Mouse (Mus musculus) kidney, postnatal 0 days (tissue): Measurements from ENCODE around the gene Dmrtc2. TPM values are rescaled to one million over a fixed set of nuclear protein-coding genes. Genes with fewer than 3 reads are reported as not detected.

ENCODE experiments used
- ATAC-seq: fragments of 200-750 bp; cut with Nextera tagmentation; replicated peaks from 2 replicates; pipeline ENCODE4 v1.8.0; 2017; ENCODE audit warnings: low read depth, moderate number of reproducible peaks, moderate TSS enrichment, moderate library complexity; ENCODE audit not compliant: low FRiP score
- DNase-seq: peaks from one replicate; pipeline ENCODE4 v3.0.0-alpha.2; 2016; ENCODE audit warnings: low spot score
- H3K27ac ChIP-seq: fragments of 300-500 bp; sonication (generic); 2 replicates; pipeline ENCODE4 v1.5.1; 2014; ENCODE audit warnings: mild to moderate bottlenecking
- H3K27me3 ChIP-seq: fragments of 300-500 bp; sonication (generic); 2 replicates; pipeline ENCODE4 v1.6.1; 2014; ENCODE audit warnings: low read length, mixed read lengths; ENCODE audit not compliant: insufficient read depth
- H3K36me3 ChIP-seq: fragments of 300-500 bp; sonication (generic); 2 replicates; pipeline ENCODE4 v1.6.1; 2014; ENCODE audit warnings: low read length, mixed read lengths; ENCODE audit not compliant: insufficient read depth
- H3K4me1 ChIP-seq: fragments of 300-500 bp; sonication (generic); replicated peaks from 2 replicates; pipeline ENCODE4 v1.6.1; 2014; ENCODE audit warnings: antibody characterized with exemption, low read length, mixed read lengths; ENCODE audit not compliant: insufficient read depth
- H3K4me2 ChIP-seq: fragments of 300-500 bp; sonication (generic); 2 replicates; pipeline ENCODE4 v1.6.1; 2014; ENCODE audit warnings: mild to moderate bottlenecking, low read length, moderate library complexity, mixed read lengths
- H3K4me3 ChIP-seq: fragments of 300-500 bp; sonication (generic); replicated peaks from 2 replicates; pipeline ENCODE4 v1.5.1; 2014; ENCODE audit warnings: low read depth, low read length
- H3K9ac ChIP-seq: fragments of 300-500 bp; sonication (generic); 2 replicates; pipeline ENCODE4 v1.6.1; 2014; ENCODE audit warnings: low read depth, low read length
- H3K9me3 ChIP-seq: fragments of 300-500 bp; sonication (generic); replicated peaks from 2 replicates; pipeline ENCODE4 v1.6.1; 2016; ENCODE audit warnings: low read length, inconsistent platforms, mixed read lengths
- CTCF ChIP-seq: IDR thresholded peaks from 2 replicates; pipeline ENCODE4 v1.5.1; 2016; ENCODE audit warnings: antibody characterized with exemption, low read depth, mild to moderate bottlenecking, moderate library complexity
- WGBS: fragments of 180-500 bp; shearing (Covaris S2); extraction: QIAGEN DNeasy Blood & Tissue Kit; methylation state at CpG from one replicate; pipeline ENCODE4 v1.1.7; 2014; 5-methylcytosine and 5-hydroxymethylcytosine counted together
- polyA plus RNA-seq: library from polyadenylated mRNA; unstranded; fragments of >200 nt; fragmentation: Nextera tagmentation; extraction: Ambion mirVana; gene quantifications from 2 replicates; pipeline ENCODE4 v1.2.1, GENCODE M21; 2015

The Dmrtc2 gene
- polyA plus RNA-seq, 1 experiment from 2014 or later = 0.12 TPM

GRCm38 (mm10) chr7:24902630-24903443, 33.0 kb downstream of the Dmrtc2 start, which contains the start of gene Arhgef1:
Arhgef1 (plus strand) TSS chr7:24902912.
- peak within 1 kb of the TSS; percentile 92 for H3K27ac ChIP-seq
- H3K4me3 ChIP-seq = peak within 1 kb of the TSS; percentile 77
- WGBS = 3% methylated on average over 58 of the region's 68 CpGs
- H3K9me3 ChIP-seq = no peaks in the 10 kb centered on the region
- H3K4me2 ChIP-seq = peak within 1 kb of the TSS; percentile 74
- no peak for TF ChIP-seq CTCF
- H3K4me1 ChIP-seq = peaks cover 11% of the 10 kb centered on the region; the same call in 1 of the 2 replicates
- ATAC-seq = no peak
- H3K27me3 ChIP-seq = no peaks in the 10 kb centered on the region
- peak within 1 kb of the TSS; percentile 77 for H3K9ac ChIP-seq
- H3K36me3 ChIP-seq = no peaks in the 10 kb centered on the region
- peak; percentile 71 for DNase-seq

GRCm38 (mm10) chr7:24903444-24903825, 33.6 kb downstream of the Dmrtc2 start:
- 19% methylated on average over 10 of the region's 10 CpGs for WGBS
- Histone ChIP-seq H3K4me3 (peak overlapping the region; percentile 77), H3K4me2 (peak overlapping the region; percentile 74), H3K27ac (peak overlapping the region; percentile 92), H3K4me1 (peaks cover 11% of the 10 kb centered on the region; the same call in 1 of the 2 replicates), H3K9ac (peak overlapping the region; percentile 77), H3K27me3 (no peaks in the 10 kb centered on the region), H3K9me3 (no peaks in the 10 kb centered on the region), H3K36me3 (no peaks in the 10 kb centered on the region)
- peak; percentile 34 for DNase-seq
- ATAC-seq = no peak
- no peak for TF ChIP-seq CTCF

GRCm38 (mm10) chr7:24904070-24904483, 34.2 kb downstream of the Dmrtc2 start:
- peak; percentile 82 for TF ChIP-seq CTCF
- WGBS = 0% methylated on average over 30 of the region's 30 CpGs
- H3K9me3 ChIP-seq = no peaks in the 10 kb centered on the region
- H3K4me2 ChIP-seq = peak overlapping the region; percentile 74
- H3K36me3 ChIP-seq = peaks cover 4% of the 10 kb centered on the region
- H3K4me3 ChIP-seq = peak overlapping the region; percentile 77
- DNase-seq (peak; percentile 99), ATAC-seq (peak; percentile 96)
- peak overlapping the region; percentile 59; the same call in 1 of the 2 replicates for H3K9ac ChIP-seq
- H3K27me3 ChIP-seq = no peaks in the 10 kb centered on the region
- H3K4me1 ChIP-seq = peaks cover 11% of the 10 kb centered on the region; the same call in 1 of the 2 replicates
- peak overlapping the region; percentile 92 for H3K27ac ChIP-seq

GRCm38 (mm10) chr7:24904936-24905335, 35.1 kb downstream of the Dmrtc2 start:
- peak overlapping the region; percentile 74 for H3K4me2 ChIP-seq
- H3K4me3 ChIP-seq = peak overlapping the region; percentile 77
- peak; percentile 83 for TF ChIP-seq CTCF
- ATAC-seq (peak; percentile 23; the same call in 1 of the 2 replicates), DNase-seq (peak; percentile 90)
- peaks cover 11% of the 10 kb centered on the region; the same call in 1 of the 2 replicates for H3K4me1 ChIP-seq
- peak overlapping the region; percentile 80; the same call in 1 of the 2 replicates for H3K27ac ChIP-seq
- H3K9ac ChIP-seq = peak overlapping the region; percentile 59; the same call in 1 of the 2 replicates
- H3K9me3 ChIP-seq = no peaks in the 10 kb centered on the region
- no peaks in the 10 kb centered on the region for H3K27me3 ChIP-seq
- H3K36me3 ChIP-seq = peaks cover 6% of the 10 kb centered on the region
- 19% methylated on average over 3 of the region's 3 CpGs for WGBS

- DNase-seq (no peak), ATAC-seq (no peak)
- Histone ChIP-seq H3K4me3 (no peak overlapping the region), H3K9ac (no peak overlapping the region), H3K27ac (no peak overlapping the region), H3K4me2 (peak overlapping the region; percentile 15; the same call in 1 of the 2 replicates), H3K27me3 (no peaks in the 10 kb centered on the region), H3K9me3 (no peaks in the 10 kb centered on the region), H3K4me1 (peaks cover 11% of the 10 kb centered on the region; the same call in 1 of the 2 replicates), H3K36me3 (peaks cover 9% of the 10 kb centered on the region)
- TF ChIP-seq CTCF = no peak
- 18% methylated on average over 6 of the region's 6 CpGs for WGBS
These were observed 36.7 kb downstream of the Dmrtc2 start for GRCm38 (mm10) chr7:24906551-24906950.

- H3K9ac ChIP-seq = 0 out of 2 replicates have a peak overlapping the region, but pooled peaks have one; percentile 8
- no peak overlapping the region for H3K4me3 ChIP-seq
- H3K36me3 ChIP-seq = peaks cover 13% of the 10 kb centered on the region
- peak overlapping the region; percentile 15; the same call in 1 of the 2 replicates for H3K4me2 ChIP-seq
- peaks cover 11% of the 10 kb centered on the region; the same call in 1 of the 2 replicates for H3K4me1 ChIP-seq
- peak; percentile 25; the same call in 1 of the 2 replicates for TF ChIP-seq CTCF
- DNase-seq (no peak), ATAC-seq (no peak)
- WGBS = 34% methylated on average over 13 of the region's 13 CpGs
- H3K27ac ChIP-seq = no peak overlapping the region
- no peaks in the 10 kb centered on the region for H3K27me3 ChIP-seq
- H3K9me3 ChIP-seq = no peaks in the 10 kb centered on the region
These were observed 37.4 kb downstream of the Dmrtc2 start for GRCm38 (mm10) chr7:24907211-24907748.
